Mouse (Mus musculus) CH12.LX (cell line): Measurements from ENCODE around the gene Acvr1. TPM values are rescaled to one million over a fixed set of nuclear protein-coding genes. Genes with fewer than 3 reads are reported as not detected.

ENCODE experiments used
- DNase-seq: peaks from one replicate; pipeline ENCODE4 v3.0.0-alpha.2; 2013; ENCODE audit errors: extremely low read depth
- H3K27ac ChIP-seq: 2 replicates; pipeline ENCODE4 v1.5.1; 2012; ENCODE audit warnings: low read depth, mild to moderate bottlenecking, control low read depth, moderate library complexity; ENCODE audit not compliant: insufficient read depth
- H3K27me3 ChIP-seq: replicated peaks from 2 replicates; pipeline ENCODE3; 2012; ENCODE audit warnings: inconsistent platforms
- H3K36me3 ChIP-seq, 2 experiments: replicated peaks in 1 of 2; 2 replicates each; pipeline versions ENCODE3 to v1.6.1; 2012; ENCODE audit warnings: inconsistent platforms in 1 of 2, low read length in 1 of 2, mild to moderate bottlenecking in 1 of 2, mixed read lengths in 1 of 2, moderate library complexity in 1 of 2; ENCODE audit not compliant: control insufficient read depth in 1 of 2, insufficient read depth in 1 of 2
- H3K4me1 ChIP-seq, 2 experiments: 2 replicates each; pipeline ENCODE4 v1.6.1; 2012; ENCODE audit warnings: inconsistent platforms in 1 of 2, moderate library complexity in 1 of 2; ENCODE audit not compliant: insufficient read depth in 2 of 2, control insufficient read depth in 1 of 2
- H3K4me2 ChIP-seq: 2 replicates; pipeline ENCODE4 v1.6.1; 2012; ENCODE audit warnings: low read depth, mild to moderate bottlenecking, control low read depth; ENCODE audit not compliant: poor library complexity, insufficient read depth, severe bottlenecking
- H3K4me3 ChIP-seq, 3 experiments: fragments of 150-350 bp in 1 of 3; sonication (generic) in 1 of 3; replicated peaks in 1 of 3; 2 replicates each; pipeline versions ENCODE3 to v1.5.1; 2011 to 2012; ENCODE audit warnings: low read depth in 2 of 3, low read length in 2 of 3, mild to moderate bottlenecking in 2 of 3, moderate library complexity in 2 of 3, control low read depth in 1 of 3, improper control_type of control experiment in 1 of 3, inconsistent platforms in 1 of 3, mixed read lengths in 1 of 3; ENCODE audit not compliant: poor library complexity in 1 of 3
- H3K79me2 ChIP-seq: replicated peaks from 2 replicates; pipeline ENCODE4 v1.6.1; 2012; ENCODE audit warnings: mild to moderate bottlenecking, moderate library complexity; ENCODE audit not compliant: control insufficient read depth, poor library complexity, insufficient read depth, severe bottlenecking; ENCODE audit errors: extremely low read depth
- H3K9ac ChIP-seq: 2 replicates; pipeline ENCODE4 v1.6.1; 2012; ENCODE audit warnings: low read depth, mild to moderate bottlenecking, control low read depth, moderate library complexity; ENCODE audit not compliant: insufficient read depth
- H3K9me3 ChIP-seq: replicated peaks from 2 replicates; pipeline ENCODE3; 2012; ENCODE audit warnings: low read length, inconsistent platforms, mixed read lengths
- CHD2 ChIP-seq: IDR thresholded peaks from 2 replicates; pipeline ENCODE4 v1.6.1; 2011; ENCODE audit warnings: low read length, improper control_type of control experiment
- E2F4 ChIP-seq: IDR thresholded peaks from 2 replicates; pipeline ENCODE4 v1.6.1; 2011; ENCODE audit warnings: low read depth, low read length, improper control_type of control experiment; ENCODE audit not compliant: insufficient replicate concordance
- ELF1 ChIP-seq: IDR thresholded peaks from 2 replicates; pipeline ENCODE4 v1.6.1; 2014; ENCODE audit warnings: low read depth, mild to moderate bottlenecking, inconsistent platforms, low read length, improper control_type of control experiment
- EP300 ChIP-seq: IDR thresholded peaks from 2 replicates; pipeline ENCODE4 v1.6.1; 2011; ENCODE audit warnings: low read length, improper control_type of control experiment
- ETS1 ChIP-seq: conservative IDR thresholded peaks from 2 replicates; pipeline ENCODE4 v1.6.1; 2012; ENCODE audit warnings: low read depth, mild to moderate bottlenecking, inconsistent platforms, low read length, improper control_type of control experiment, moderate library complexity
- HCFC1 ChIP-seq: IDR thresholded peaks from 2 replicates; pipeline ENCODE4 v1.6.1; 2012; ENCODE audit warnings: low read depth, mild to moderate bottlenecking, inconsistent platforms, low read length, improper control_type of control experiment
- IRF4 ChIP-seq: IDR thresholded peaks from 2 replicates; pipeline ENCODE4 v1.6.1; 2014; ENCODE audit warnings: low read depth, mild to moderate bottlenecking, inconsistent platforms, low read length, improper control_type of control experiment
- JUN ChIP-seq: IDR thresholded peaks from 2 replicates; pipeline ENCODE4 v1.6.1; 2011; ENCODE audit warnings: low read depth, mild to moderate bottlenecking, low read length, improper control_type of control experiment, moderate library complexity; ENCODE audit not compliant: insufficient read depth
- JUND ChIP-seq: conservative IDR thresholded peaks from 2 replicates; pipeline ENCODE4 v1.6.1; 2011; ENCODE audit warnings: low read depth, low read length, improper control_type of control experiment
- KAT2A ChIP-seq: IDR thresholded peaks from 2 replicates; pipeline ENCODE4 v1.6.1; 2012; ENCODE audit warnings: low read length, improper control_type of control experiment, inconsistent platforms; ENCODE audit not compliant: insufficient replicate concordance
- MAFK ChIP-seq: IDR thresholded peaks from 2 replicates; pipeline ENCODE4 v1.6.1; 2011; ENCODE audit warnings: low read length, improper control_type of control experiment; ENCODE audit not compliant: insufficient replicate concordance
- MAZ ChIP-seq: IDR thresholded peaks from 2 replicates; pipeline ENCODE4 v1.6.1; 2012; ENCODE audit warnings: low read depth, mild to moderate bottlenecking, inconsistent platforms, low read length, improper control_type of control experiment, moderate library complexity
- MEF2A ChIP-seq: IDR thresholded peaks from 2 replicates; pipeline ENCODE4 v1.6.1; 2014; ENCODE audit warnings: low read depth, mild to moderate bottlenecking, inconsistent platforms, low read length, improper control_type of control experiment, borderline replicate concordance
- NELFE ChIP-seq: IDR thresholded peaks from 2 replicates; pipeline ENCODE4 v1.6.1; 2011; ENCODE audit warnings: low read depth, low read length, improper control_type of control experiment
- PAX5 ChIP-seq: IDR thresholded peaks from 2 replicates; pipeline ENCODE4 v1.6.1; 2012; ENCODE audit warnings: low read length, inconsistent platforms, mixed read lengths
- POLR2AphosphoS2 ChIP-seq: IDR thresholded peaks from 2 replicates; pipeline ENCODE4 v1.6.1; 2011; ENCODE audit warnings: low read depth, low read length, improper control_type of control experiment
- RAD21 ChIP-seq: IDR thresholded peaks from 2 replicates; pipeline ENCODE4 v1.6.1; 2011; ENCODE audit warnings: low read depth, mild to moderate bottlenecking, low read length, improper control_type of control experiment, moderate library complexity
- RCOR1 ChIP-seq: conservative IDR thresholded peaks from 2 replicates; pipeline ENCODE4 v1.6.1; 2012; ENCODE audit warnings: low read depth, mild to moderate bottlenecking, inconsistent platforms, low read length, improper control_type of control experiment
- USF1 ChIP-seq: IDR thresholded peaks from 2 replicates; pipeline ENCODE4 v1.6.1; 2014; ENCODE audit warnings: low read depth, mild to moderate bottlenecking, inconsistent platforms, low read length, improper control_type of control experiment
- USF2 ChIP-seq: conservative IDR thresholded peaks from 2 replicates; pipeline ENCODE4 v1.6.1; 2011; ENCODE audit warnings: low read depth, low read length, improper control_type of control experiment
- ZC3H11A ChIP-seq: IDR thresholded peaks from 2 replicates; pipeline ENCODE4 v1.6.1; 2012; ENCODE audit warnings: low read depth, mild to moderate bottlenecking, inconsistent platforms, low read length, improper control_type of control experiment
- ZKSCAN1 ChIP-seq: IDR thresholded peaks from 2 replicates; pipeline ENCODE4 v1.6.1; 2012; ENCODE audit warnings: low read depth, inconsistent platforms, low read length, improper control_type of control experiment, borderline replicate concordance
- ZMIZ1 ChIP-seq: IDR thresholded peaks from 2 replicates; pipeline ENCODE4 v1.6.1; 2012; ENCODE audit warnings: low read depth, mild to moderate bottlenecking, inconsistent platforms, low read length, improper control_type of control experiment
- dilution Hi-C: fragments of 300-500 bp; cut with MboI; formaldehyde crosslinking; loops from 2 replicates; pipeline ENCODE4 v1.14.3; 2020; ENCODE audit warnings: low sequenced_read_pairs; ENCODE audit not compliant: extremely low pct_unique_long_range_greater_than_20kb, extremely low pct_ligation_motif_present
- in situ Hi-C: fragments of 300-500 bp; cut with MboI; formaldehyde crosslinking; loops from 3 replicates; pipeline ENCODE4 v1.14.3; 2019; ENCODE audit warnings: low sequenced_read_pairs, low pct_ligation_motif_present, low pct_unique_long_range_greater_than_20kb, mixed read lengths
- polyA plus RNA-seq: library from polyadenylated mRNA; unstranded; fragments of >175 nt; gene quantifications from 2 replicates; pipeline ENCODE4 v1.2.1, GENCODE M21; 2012; ENCODE audit warnings: low read depth; ENCODE audit not compliant: insufficient read length
- total RNA-seq, 2 experiments: library from RNA; depleted of rRNA; stranded (reverse); fragments of 300-350 nt in 1 of 2; fragments of >200 nt in 1 of 2; gene quantifications; 2 replicates each; pipeline ENCODE4 v1.2.3; 2012 to 2014

Gene Acvr1
- total and polyA plus RNA-seq, 3 experiments, result not detected

- in situ Hi-C loops, result no loop called here
Measured at GRCm38 (mm10) chr2:58493685-58494635, 73.0 kb downstream of the Acvr1 start.

GRCm38 (mm10) chr2:58489275-58489674, 77.7 kb downstream of the Acvr1 start:
- peaks cover 7% of the 10 kb centered on the region for H3K9me3 ChIP-seq
- no peak overlapping the region for H3K4me2 ChIP-seq
- no peak for DNase-seq
- no peaks in the 10 kb centered on the region for H3K36me3 ChIP-seq
- no peak for TF ChIP-seq KAT2A
- no peak for TF ChIP-seq ZC3H11A
- TF ChIP-seq ETS1, result no peak
- TF ChIP-seq JUN, result no peak
- TF ChIP-seq ZKSCAN1, result no peak
- no peak for TF ChIP-seq MEF2A
- no peak for TF ChIP-seq HCFC1
- H3K4me3 ChIP-seq, result no peak overlapping the region
- dilution Hi-C loops, result no loop called here
- in situ Hi-C loops, result no loop called here
- H3K79me2 ChIP-seq, result no peaks in the 10 kb centered on the region
- no peak overlapping the region for H3K27ac ChIP-seq
- no peaks in the 10 kb centered on the region for H3K27me3 ChIP-seq
- H3K4me1 ChIP-seq, result no peaks in the 10 kb centered on the region
- H3K9ac ChIP-seq, result no peak overlapping the region

More at GRCm38 (mm10) chr2:58493685-58494635, 73.0 kb downstream of the Acvr1 start:
- Histone ChIP-seq H3K4me2 (no peak overlapping the region), H3K4me1 (no peaks in the 10 kb centered on the region), H3K27ac (no peak overlapping the region), H3K9me3 (peaks cover 7% of the 10 kb centered on the region), H3K9ac (no peak overlapping the region), H3K36me3 (no peaks in the 10 kb centered on the region), H3K27me3 (no peaks in the 10 kb centered on the region), H3K79me2 (no peaks in the 10 kb centered on the region), H3K4me3 (no peak overlapping the region)
- TF ChIP-seq PAX5 (no peak), RCOR1 (no peak), RAD21 (no peak), MAZ (no peak), ELF1 (no peak), USF2 (no peak), JUND (no peak), EP300 (no peak), USF1 (no peak), E2F4 (no peak), POLR2AphosphoS2 (no peak), MAFK (no peak), IRF4 (no peak), NELFE (no peak), CHD2 (no peak), ZMIZ1 (no peak), ETS1 (no peak)
- dilution Hi-C loops, result no loop called here
- DNase-seq, result no peak
